Mouse (Mus musculus) embryonic stem cell, embryonic (primary cell): ENCODE results near the gene Gper1.

Experiments used
- CTCF ChIA-PET, 4 experiments: fragments of 300-600 bp in 2 of 4; fragments of 350-600 bp in 2 of 4; sonication (Branson Sonifier 250); formaldehyde crosslinking; loops; one replicate each; lab custom pipeline; 2022; ENCODE audit warnings: inconsistent platforms in 2 of 4; lab: Charles Lee
- POLR2A ChIA-PET, 4 experiments: fragments of 300-600 bp in 2 of 4; fragments of 350-600 bp in 2 of 4; sonication (Branson Sonifier 250); formaldehyde crosslinking; loops; one replicate each; lab custom pipeline; 2022; ENCODE audit warnings: antibody characterized with exemption in 4 of 4, inconsistent platforms in 1 of 4; lab: Charles Lee

The Gper1 gene

GRCm38 (mm10) chr5:139423026-139423865, at the start of gene Gper1:
Gper1 (plus strand) TSS chr5:139423151.
- ChIA-PET POLR2A (interaction anchor here in 3 of 4 experiments (0.5 to 2.2 kb wide), 7 partner anchors 10 to 1239 kb away, joined by 3 to 6 read pairs (median 4); partner anchors contain the start of gene 3110082I17Rik (in 1 of the 3)), CTCF (interaction anchor here in 1 of 4 experiments (0.7 kb wide), 1 partner anchor 25 kb away, joined by 3 read pairs; no protein-coding TSS in a partner anchor)

DNA sequence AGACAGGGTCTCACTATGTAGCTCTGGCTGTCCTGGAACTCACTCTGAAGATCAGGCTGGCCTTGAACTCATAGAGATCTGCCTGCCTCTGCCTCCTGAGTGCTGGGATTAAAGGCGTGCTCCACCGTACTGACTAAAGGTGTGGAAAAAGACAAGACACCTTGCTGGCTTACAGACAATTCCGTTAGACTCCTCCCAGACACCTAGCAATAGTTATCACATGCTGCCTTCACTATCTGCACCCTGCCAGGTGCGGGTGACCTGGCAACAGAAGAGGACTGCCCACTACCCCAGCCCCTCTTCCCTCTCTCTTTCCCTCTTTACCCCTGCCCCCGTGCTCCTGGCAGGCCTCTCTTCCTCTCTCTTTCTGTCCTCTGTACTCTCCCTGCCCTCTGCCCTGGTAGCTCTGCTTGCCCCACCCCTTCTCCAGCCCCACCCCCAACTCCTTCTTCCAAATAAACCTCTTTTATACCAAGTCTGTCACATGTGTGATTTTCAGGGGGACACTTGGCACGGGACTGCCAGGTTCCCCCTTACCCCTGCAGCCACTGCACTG, 49.0 kb upstream of the Gper1 start:
- CTCF ChIA-PET = interaction anchor here in 1 of 4 experiments (1.0 kb wide), 1 partner anchor 21 kb away, joined by 3 read pairs; no protein-coding TSS in a partner anchor

DNA sequence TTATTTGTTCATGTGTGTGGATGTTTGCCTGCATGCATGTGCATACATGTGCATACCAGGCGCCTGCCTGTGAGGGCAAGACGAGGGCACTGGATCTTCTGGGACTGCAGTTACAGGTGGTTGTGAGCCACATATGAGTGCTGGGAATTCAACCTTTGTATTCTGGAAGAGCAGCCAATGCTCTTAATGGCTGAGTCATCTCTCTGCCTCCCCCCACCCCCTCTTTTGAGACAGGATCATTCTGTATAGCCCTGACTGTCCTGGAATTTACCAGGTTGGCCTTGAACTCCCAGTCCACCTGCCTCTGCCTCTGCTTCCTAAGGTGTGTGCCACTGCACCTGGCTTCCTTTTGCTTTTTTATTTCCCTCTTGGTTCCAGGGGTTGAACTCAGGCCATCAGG, 48.1 kb upstream of the Gper1 start:
- CTCF ChIA-PET = interaction anchor here in 2 of 4 experiments (0.6 to 0.9 kb wide), 3 partner anchors 21 to 275 kb away, joined by 3 to 5 read pairs (median 3); no protein-coding TSS in a partner anchor
- POLR2A ChIA-PET = interaction anchor here in 2 of 4 experiments (1.1 to 1.4 kb wide), 4 partner anchors 10 to 109 kb away, joined by 3 to 4 read pairs (median 3); partner anchors contain the start of gene 3110082I17Rik (in 2 of the 2)

More for the DNA sequence above, 49.0 kb upstream of the Gper1 start:
- POLR2A ChIA-PET = interaction anchor here in 2 of 4 experiments (0.6 to 1.3 kb wide), 5 partner anchors 9 to 174 kb away, joined by 3 to 4 read pairs (median 3); partner anchors contain the start of gene Sun1 (in 1 of the 2)

DNA sequence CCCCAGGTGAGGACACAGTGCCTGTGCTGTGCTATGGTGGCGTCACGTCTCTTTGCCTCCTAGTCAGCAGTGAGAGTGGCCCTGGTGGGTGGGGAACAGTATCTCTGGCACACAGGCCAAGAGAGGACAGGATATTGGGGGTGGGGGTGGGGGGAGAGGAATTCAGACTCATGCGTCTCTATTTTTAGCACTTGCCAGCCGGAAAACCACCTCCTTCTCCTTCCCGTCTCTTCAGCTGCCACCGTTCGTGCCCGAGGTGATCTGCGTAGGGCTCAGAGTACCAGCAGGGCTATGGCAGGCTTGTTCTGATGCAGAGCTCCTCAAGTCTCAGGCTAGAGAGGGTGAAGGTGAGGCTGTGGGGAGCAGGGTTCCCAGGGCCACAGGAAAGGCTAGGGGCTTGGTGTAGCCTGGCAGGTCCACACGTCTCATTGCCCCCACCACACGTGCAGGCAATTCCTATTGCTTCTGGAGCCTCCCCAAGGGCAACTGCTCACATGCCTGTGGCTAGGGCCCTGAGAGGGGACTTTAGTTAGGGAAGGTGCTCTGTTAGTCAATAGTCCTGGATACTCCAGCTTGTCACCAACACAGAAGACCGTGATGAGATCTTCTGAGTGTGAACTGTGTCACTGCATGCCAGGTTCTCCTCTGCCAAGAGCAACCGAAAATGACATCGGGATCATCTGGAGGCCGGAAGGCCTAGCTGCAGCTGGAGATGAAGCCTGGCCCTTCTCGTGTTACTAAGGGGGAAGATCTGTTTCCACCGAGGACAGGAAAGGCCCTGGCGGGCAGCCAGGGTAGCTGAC, 45.3 kb upstream of the Gper1 start, which contains the start of gene Gpr146:
Gene Gpr146 (plus strand): TSS at position 230 of the 803 bp plus-strand sequence.
- ChIA-PET POLR2A (interaction anchor here in 3 of 4 experiments (0.5 to 3.3 kb wide), 13 partner anchors 7 to 107 kb away, joined by 3 to 13 read pairs (median 3); partner anchors contain the start of gene Zfand2a (in 1 of the 3)), CTCF (interaction anchor here in 1 of 4 experiments (0.7 to 1.9 kb wide), 3 partner anchors 21 to 67 kb away, joined by 3 to 5 read pairs (median 4); no protein-coding TSS in a partner anchor)

GRCm38 (mm10) chr5:139378271-139378556, 44.7 kb upstream of the Gper1 start:
- ChIA-PET POLR2A (interaction anchor here in 3 of 4 experiments (0.6 to 3.3 kb wide), 11 partner anchors 7 to 106 kb away, joined by 3 to 13 read pairs (median 3); partner anchors contain the start of gene Zfand2a (in 1 of the 3)), CTCF (interaction anchor here in 1 of 4 experiments (1.0 to 1.9 kb wide), 2 partner anchors 20 to 26 kb away, joined by 3 to 5 read pairs; no protein-coding TSS in a partner anchor)

GRCm38 (mm10) chr5:139378986-139379629, 43.8 kb upstream of the Gper1 start:
- POLR2A ChIA-PET = interaction anchor here in 2 of 4 experiments (1.3 to 3.3 kb wide), 11 partner anchors 8 to 105 kb away, joined by 3 to 13 read pairs (median 4); partner anchors contain the start of gene Zfand2a (in 2 of the 2)
- CTCF ChIA-PET = interaction anchor here in 2 of 4 experiments (0.6 to 0.8 kb wide), 3 partner anchors 19 to 23 kb away, joined by 3 to 5 read pairs (median 3); no protein-coding TSS in a partner anchor

- ChIA-PET CTCF (interaction anchor here in 3 of 4 experiments (0.6 to 1.4 kb wide), 12 partner anchors 8 to 1129 kb away, joined by 3 to 6 read pairs (median 3); no protein-coding TSS in a partner anchor), POLR2A (interaction anchor here in 3 of 4 experiments (0.5 to 3.3 kb wide), 25 partner anchors 8 to 1633 kb away, joined by 3 to 14 read pairs (median 4); partner anchors contain the start of genes Zfand2a (in 2 of the 3), 3110082I17Rik (in 1 of the 3), C130050O18Rik (in 1 of the 3) and Get4 (in 1 of the 3))
Measured at GRCm38 (mm10) chr5:139379771-139380384, 43.1 kb upstream of the Gper1 start.

DNA sequence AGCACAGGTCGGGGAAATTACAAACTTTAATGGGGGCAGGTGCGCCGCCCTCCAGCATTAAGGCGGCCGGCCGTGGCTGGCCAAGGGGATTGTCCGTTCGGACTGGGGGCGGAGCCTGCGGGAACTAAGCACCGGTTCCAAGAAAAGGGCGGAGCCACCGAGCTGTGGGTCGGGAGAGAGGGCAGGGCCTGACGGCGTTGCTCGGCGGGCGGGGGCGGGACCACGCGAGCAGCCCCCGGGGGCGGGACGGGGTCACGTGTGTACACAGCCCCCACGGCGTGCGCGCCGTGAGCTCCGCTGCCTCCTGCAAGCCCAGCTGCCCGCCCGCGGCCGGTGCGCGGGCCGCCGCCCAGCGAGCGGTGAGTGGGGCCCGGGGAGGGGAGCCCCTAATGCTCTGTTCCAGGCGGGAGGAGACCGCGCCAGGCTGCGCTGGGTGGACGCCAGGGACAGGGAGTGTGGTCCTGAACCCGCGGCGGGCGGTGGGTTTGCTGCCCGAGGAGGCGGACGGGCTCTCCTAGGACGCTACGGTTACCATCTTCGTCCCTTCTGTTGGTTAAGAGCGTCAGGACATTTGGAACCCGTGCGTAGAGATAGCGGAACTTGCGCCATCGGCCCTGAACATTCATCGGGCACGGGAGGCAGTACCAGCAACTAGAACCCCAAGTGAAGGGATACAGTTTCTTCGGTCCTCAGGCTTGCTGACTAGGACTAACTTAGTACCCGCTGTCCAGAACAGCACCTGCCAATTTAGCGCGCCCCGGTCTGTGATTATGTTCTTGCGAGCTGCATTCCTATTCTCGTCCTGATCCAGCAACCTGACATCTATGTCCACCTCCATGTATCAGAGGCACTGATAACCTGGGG, 42.3 kb upstream of the Gper1 start:
- ChIA-PET POLR2A (interaction anchor here in 3 of 4 experiments (0.6 to 3.3 kb wide), 25 partner anchors 7 to 1633 kb away, joined by 3 to 14 read pairs (median 4); partner anchors contain the start of genes Zfand2a (in 2 of the 3), 3110082I17Rik (in 1 of the 3), C130050O18Rik (in 1 of the 3) and Get4 (in 1 of the 3)), CTCF (interaction anchor here in 3 of 4 experiments (0.6 to 2.1 kb wide), 15 partner anchors 9 to 1694 kb away, joined by 3 to 6 read pairs (median 3); no protein-coding TSS in a partner anchor)

DNA sequence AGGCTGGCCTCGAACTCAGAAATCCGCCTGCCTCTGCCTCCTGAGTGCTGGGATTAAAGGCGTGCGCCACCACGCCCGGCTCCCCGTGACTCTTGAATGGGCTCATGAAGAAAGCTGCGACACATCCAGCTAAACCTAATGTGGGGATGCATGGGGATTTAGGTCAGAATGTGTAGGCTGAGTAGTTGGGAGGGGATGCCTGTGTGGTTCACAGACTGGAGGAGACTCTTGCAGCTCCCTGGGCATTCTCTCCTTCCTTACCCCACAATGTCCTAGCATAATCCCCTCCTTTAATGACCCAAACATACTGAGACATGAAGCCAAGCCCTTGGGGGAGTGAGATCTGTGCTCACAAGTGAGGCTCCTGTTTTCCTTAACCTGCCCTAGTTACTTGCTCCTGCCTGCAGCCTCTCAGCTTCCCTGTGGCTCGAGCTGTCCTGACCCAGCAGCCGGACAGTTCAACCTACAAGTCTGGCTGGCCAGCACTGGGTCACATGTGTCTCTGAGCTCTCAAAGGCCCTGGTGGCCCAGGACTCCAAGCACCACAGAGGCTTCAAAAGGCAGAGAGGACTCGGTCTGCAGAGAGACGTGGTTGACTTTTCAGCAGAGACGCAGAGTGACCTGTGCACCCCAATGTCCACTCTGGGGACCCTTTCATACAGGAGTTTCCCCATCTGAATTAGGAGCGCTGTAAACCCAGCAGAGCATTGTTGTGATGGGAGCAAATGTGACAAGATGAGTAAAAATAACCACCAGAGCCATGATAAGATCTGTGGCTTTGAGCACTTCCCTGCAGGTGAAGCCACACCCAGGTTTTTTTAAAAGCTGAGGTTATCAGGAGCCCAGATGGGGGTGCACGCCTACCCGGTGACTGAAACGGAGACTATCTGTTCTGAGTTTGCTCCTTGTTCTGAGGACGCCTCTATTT, 41.1 kb upstream of the Gper1 start:
- CTCF ChIA-PET = interaction anchor here (0.6 to 2.1 kb wide), 10 partner anchors 11 to 223 kb away, joined by 3 to 6 read pairs (median 4); no protein-coding TSS in a partner anchor
- POLR2A ChIA-PET = interaction anchor here in 3 of 4 experiments (0.5 to 2.8 kb wide), 15 partner anchors 8 to 548 kb away, joined by 3 to 14 read pairs (median 5); partner anchors contain the start of genes 3110082I17Rik (in 1 of the 3) and Get4 (in 1 of the 3)

DNA sequence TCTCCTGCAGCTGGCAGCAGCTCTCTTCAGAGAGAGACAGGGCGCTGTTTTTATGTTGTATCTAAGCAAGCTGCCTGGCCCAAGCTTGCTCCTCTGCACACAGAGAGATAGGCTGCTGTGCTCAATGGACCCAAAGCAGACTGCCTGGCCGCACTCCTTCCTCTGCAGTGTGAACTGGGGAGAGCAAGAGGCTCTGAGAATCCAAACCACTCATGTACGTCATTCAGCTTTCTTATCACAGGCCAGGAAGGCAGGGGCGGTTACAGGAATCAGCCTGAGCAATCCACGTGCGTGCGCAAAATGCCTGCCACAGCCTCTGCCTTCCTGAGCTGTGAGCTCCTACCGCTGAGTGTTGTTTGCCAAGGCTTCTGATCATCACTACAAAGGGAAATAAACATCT, 40.2 kb upstream of the Gper1 start:
- ChIA-PET POLR2A (interaction anchor here in 3 of 4 experiments (0.5 to 2.8 kb wide), 7 partner anchors 8 to 63 kb away, joined by 3 to 14 read pairs (median 4); no protein-coding TSS in a partner anchor), CTCF (interaction anchor here (0.6 to 2.1 kb wide), 9 partner anchors 12 to 224 kb away, joined by 3 to 6 read pairs (median 3); no protein-coding TSS in a partner anchor)

- ChIA-PET CTCF (interaction anchor here in 3 of 4 experiments (0.9 to 2.1 kb wide), 6 partner anchors 12 to 45 kb away, joined by 3 to 6 read pairs (median 4); no protein-coding TSS in a partner anchor), POLR2A (interaction anchor here in 2 of 4 experiments (1.0 to 1.7 kb wide), 4 partner anchors 9 to 15 kb away, joined by 3 to 5 read pairs (median 4); no protein-coding TSS in a partner anchor)
Measured at GRCm38 (mm10) chr5:139383234-139383633, 39.7 kb upstream of the Gper1 start.

DNA sequence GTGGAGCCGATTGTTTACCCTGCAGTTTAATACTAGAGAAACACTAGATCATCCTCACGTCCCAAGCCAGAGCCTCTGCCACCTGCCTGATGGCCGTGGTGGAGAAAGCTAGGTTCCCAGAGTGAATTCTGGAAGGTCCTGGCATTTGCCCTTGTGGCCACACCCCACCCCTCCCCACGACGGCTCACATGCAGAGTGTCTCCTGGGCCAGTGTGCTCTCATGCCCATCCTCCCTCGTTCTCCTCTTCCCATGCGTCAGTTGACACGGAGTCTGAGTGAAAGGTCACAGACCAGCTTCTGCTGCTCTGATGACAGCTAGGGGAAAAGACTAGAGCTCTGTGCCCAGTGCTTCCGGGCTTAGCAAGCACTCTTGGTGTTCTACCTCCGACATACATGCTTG, 38.4 kb upstream of the Gper1 start:
- POLR2A ChIA-PET = interaction anchor here in 2 of 4 experiments (1.0 to 1.7 kb wide), 3 partner anchors 14 to 18 kb away, joined by 3 to 5 read pairs (median 3); no protein-coding TSS in a partner anchor

GRCm38 (mm10) chr5:139386047-139386446, 36.9 kb upstream of the Gper1 start:
- ChIA-PET POLR2A (interaction anchor here in 2 of 4 experiments (1.2 to 1.3 kb wide), 2 partner anchors 19 to 58 kb away, joined by 3 read pairs; no protein-coding TSS in a partner anchor), CTCF (interaction anchor here in 3 of 4 experiments (0.6 to 0.7 kb wide), 3 partner anchors 12 to 51 kb away, joined by 3 to 5 read pairs (median 3); no protein-coding TSS in a partner anchor)

More for the DNA sequence above, 38.4 kb upstream of the Gper1 start:
- CTCF ChIA-PET = interaction anchor here in 2 of 4 experiments (0.8 to 1.2 kb wide), 2 partner anchors 14 to 25 kb away, joined by 3 to 5 read pairs; no protein-coding TSS in a partner anchor
